Comparison of ENCODE assay signal across 19 mouse cellular contexts in the genomic region with DNA sequence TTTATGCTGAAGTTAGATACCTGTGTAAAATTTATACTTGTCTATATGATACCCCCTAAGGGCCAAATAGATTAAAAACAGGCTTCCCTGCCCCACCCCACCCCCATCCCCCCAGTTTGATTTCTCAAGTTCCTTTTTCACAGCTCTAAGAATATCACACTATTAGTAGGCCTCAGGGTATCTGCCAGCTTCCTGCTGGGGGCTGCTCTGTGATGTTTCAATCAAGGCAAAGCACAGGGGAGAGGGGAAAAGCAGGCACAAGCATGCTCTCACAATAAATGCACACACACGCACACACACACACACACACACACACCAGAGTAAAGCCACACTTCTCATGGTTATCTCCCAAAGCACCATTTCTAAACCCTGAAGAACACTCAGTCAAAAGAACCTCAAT. TPM values are rescaled to one million over a fixed set of nuclear protein-coding genes. Genes with fewer than 3 reads are reported as not detected.
DNase-seq lines count a peak whose midpoint lies in the region; ATAC-seq and TF ChIP-seq lines count a peak whose summit lies in the region.
"Had no signal": no experiment of that assay in that cellular context is flagged by ENCODE, and none has a peak within 500 bp of the region (broad histone marks: within the 10 kb centered on the region; RNA-seq: fewer than 3 reads in every experiment).

No protein-coding gene starts in this region.

- H3K27me3 ChIP-seq in forebrain, embryonic 14.5 days (replicated peaks; ENCODE audit: control insufficient read depth, insufficient read depth, low read length), result no peaks in the 10 kb centered on the region
- no peaks in the 10 kb centered on the region for H3K27me3 ChIP-seq in forebrain, postnatal 0 days (ENCODE audit: insufficient read depth, low read length)
- no peaks in the 10 kb centered on the region for H3K27me3 ChIP-seq in embryonic facial prominence, embryonic 11.5 days (ENCODE audit: control insufficient read depth, insufficient read depth, low read length)
- H3K27me3 ChIP-seq in neural tube, embryonic 15.5 days (replicated peaks), result no peaks in the 10 kb centered on the region
- no peaks in the 10 kb centered on the region for H3K27me3 ChIP-seq in stomach, postnatal 0 days (ENCODE audit: control insufficient read depth, insufficient read depth, low read length)
- H3K27me3 ChIP-seq: heart, embryonic 15.5 days; hindbrain, embryonic 15.5 days had no signal

- no peak overlapping the region for H3K27ac ChIP-seq in forebrain, embryonic 14.5 days (ENCODE audit: low read depth, low read length)
- H3K27ac ChIP-seq in forebrain, postnatal 0 days (ENCODE audit: low read depth, low read length), result no peak overlapping the region
- H3K27ac ChIP-seq in embryonic facial prominence, embryonic 11.5 days (replicated peaks; ENCODE audit: low read depth, low read length), result no peak overlapping the region
- H3K27ac ChIP-seq in neural tube, embryonic 15.5 days (replicated peaks), result no peak overlapping the region
- H3K27ac ChIP-seq in stomach, postnatal 0 days (replicated peaks), result no peak overlapping the region
- H3K27ac ChIP-seq: heart, adult 2 months; heart, embryonic 15.5 days; hindbrain, embryonic 15.5 days had no signal

- H3K36me3 ChIP-seq in forebrain, embryonic 14.5 days (ENCODE audit: control insufficient read depth, insufficient read depth, low read length), result no peaks in the 10 kb centered on the region
- no peaks in the 10 kb centered on the region for H3K36me3 ChIP-seq in forebrain, postnatal 0 days (ENCODE audit: insufficient read depth)
- no peaks in the 10 kb centered on the region for H3K36me3 ChIP-seq in embryonic facial prominence, embryonic 11.5 days (replicated peaks; ENCODE audit: control insufficient read depth, insufficient read depth, low read depth, low read length)
- no peaks in the 10 kb centered on the region for H3K36me3 ChIP-seq in neural tube, embryonic 15.5 days
- no peaks in the 10 kb centered on the region for H3K36me3 ChIP-seq in stomach, postnatal 0 days (ENCODE audit: control insufficient read depth, insufficient read depth, low read length)
- H3K36me3 ChIP-seq: heart, embryonic 15.5 days; hindbrain, embryonic 15.5 days had no signal

- no peak; the same call in 1 of the 2 replicates for ATAC-seq in forebrain, embryonic 14.5 days
- ATAC-seq in forebrain, postnatal 0 days, result no peak
- no peak for ATAC-seq in embryonic facial prominence, embryonic 11.5 days (replicated peaks; ENCODE audit: insufficient number of reproducible peaks, low FRiP score, low TSS enrichment, low read depth)
- 0 out of 2 replicates have a peak, but pooled peaks have one; percentile 34 for ATAC-seq in megakaryocyte progenitor cell, adult 5-6 weeks (replicated peaks; ENCODE audit: poor library complexity)
- ATAC-seq in neural tube, embryonic 15.5 days (ENCODE audit: low FRiP score), result no peak
- ATAC-seq in stomach, postnatal 0 days (ENCODE audit: low FRiP score, low TSS enrichment), result no peak

- TF ChIP-seq CTCF in forebrain, postnatal 0 days (IDR thresholded peaks at IDR 0.05; ENCODE audit: low read depth), result no peak
- no peak for TF ChIP-seq CTCF in stomach, postnatal 0 days (IDR thresholded peaks at IDR 0.05; ENCODE audit: low read depth)

- peak; percentile 11 for DNase-seq in forebrain, embryonic 14.5 days (ENCODE audit: low spot score)
- DNase-seq in forebrain, postnatal 0 days, result no peak
- peak; percentile 37 for DNase-seq in A20 (ENCODE audit: low read depth, low spot score)
- peak; percentile 43 for DNase-seq in embryonic facial prominence, embryonic 11.5 days (ENCODE audit: low spot score)
- no peak for DNase-seq in stomach, postnatal 0 days (ENCODE audit: low spot score)
- no peak for DNase-seq in lung, postnatal 36 days
- DNase-seq: heart, adult 2 months; kidney, adult 2 months; kidney, postnatal 14 days; layer of hippocampus, adult 9-11 months; lung, adult 2 months; lung, postnatal 4 days; right cerebral cortex, postnatal 25 days; thymus, postnatal 25 days had no signal

- no peaks in the 10 kb centered on the region for H3K4me1 ChIP-seq in forebrain, embryonic 14.5 days (ENCODE audit: control insufficient read depth, insufficient read depth, low read length)
- H3K4me1 ChIP-seq in forebrain, postnatal 0 days (ENCODE audit: insufficient read depth), result peaks cover 4% of the 10 kb centered on the region; the same call in 1 of the 2 replicates
- no peaks in the 10 kb centered on the region for H3K4me1 ChIP-seq in embryonic facial prominence, embryonic 11.5 days (ENCODE audit: control insufficient read depth, insufficient read depth, low read length)
- no peaks in the 10 kb centered on the region for H3K4me1 ChIP-seq in neural tube, embryonic 15.5 days
- no peaks in the 10 kb centered on the region for H3K4me1 ChIP-seq in stomach, postnatal 0 days (replicated peaks; ENCODE audit: control insufficient read depth, insufficient read depth)
- H3K4me1 ChIP-seq: heart, embryonic 15.5 days; hindbrain, embryonic 15.5 days had no signal

- 65% methylated on average over 1 of the region's 1 CpGs for WGBS in forebrain, embryonic 14.5 days
- 48% methylated on average over 1 of the region's 1 CpGs for WGBS in forebrain, postnatal 0 days
- WGBS in embryonic facial prominence, embryonic 11.5 days, result 33% methylated on average over 1 of the region's 1 CpGs
- WGBS in neural tube, embryonic 15.5 days, result 60% methylated on average over 1 of the region's 1 CpGs
- 74% methylated on average over 1 of the region's 1 CpGs for WGBS in stomach, postnatal 0 days

- H3K9ac ChIP-seq in forebrain, embryonic 14.5 days (ENCODE audit: low read length), result no peak overlapping the region
- H3K9ac ChIP-seq in forebrain, postnatal 0 days, result no peak overlapping the region
- no peak overlapping the region for H3K9ac ChIP-seq in embryonic facial prominence, embryonic 11.5 days (replicated peaks; ENCODE audit: low read length)
- no peak overlapping the region for H3K9ac ChIP-seq in neural tube, embryonic 15.5 days (replicated peaks)
- H3K9ac ChIP-seq in stomach, postnatal 0 days (ENCODE audit: low read length), result no peak overlapping the region
- H3K9ac ChIP-seq: heart, embryonic 15.5 days; hindbrain, embryonic 15.5 days had no signal

- no peak for TF ChIP-seq EP300 in stomach, postnatal 0 days (optimal IDR thresholded peaks at IDR 0.05)

- H3K4me3 ChIP-seq in forebrain, embryonic 14.5 days (ENCODE audit: low read depth, low read length), result no peak overlapping the region
- no peak overlapping the region for H3K4me3 ChIP-seq in forebrain, postnatal 0 days (ENCODE audit: low read depth, low read length)
- no peak overlapping the region for H3K4me3 ChIP-seq in embryonic facial prominence, embryonic 11.5 days (ENCODE audit: low read depth, low read length)
- H3K4me3 ChIP-seq in neural tube, embryonic 15.5 days (replicated peaks), result no peak overlapping the region
- no peak overlapping the region for H3K4me3 ChIP-seq in stomach, postnatal 0 days (ENCODE audit: low read depth, low read length)
- H3K4me3 ChIP-seq: heart, adult 2 months; heart, embryonic 15.5 days; hindbrain, embryonic 15.5 days had no signal

- H3K9me3 ChIP-seq in forebrain, embryonic 14.5 days (replicated peaks; ENCODE audit: control insufficient read depth, low read length), result no peaks in the 10 kb centered on the region
- H3K9me3 ChIP-seq in forebrain, postnatal 0 days (ENCODE audit: low read length), result no peaks in the 10 kb centered on the region
- H3K9me3 ChIP-seq in embryonic facial prominence, embryonic 11.5 days (replicated peaks; ENCODE audit: control insufficient read depth, low read length), result no peaks in the 10 kb centered on the region
- no peaks in the 10 kb centered on the region for H3K9me3 ChIP-seq in neural tube, embryonic 15.5 days (replicated peaks)
- no peaks in the 10 kb centered on the region for H3K9me3 ChIP-seq in stomach, postnatal 0 days (ENCODE audit: control insufficient read depth, low read length)
- H3K9me3 ChIP-seq: heart, embryonic 15.5 days; hindbrain, embryonic 15.5 days had no signal

- no peak overlapping the region for H3K4me2 ChIP-seq in forebrain, embryonic 14.5 days (ENCODE audit: low read length)
- no peak overlapping the region for H3K4me2 ChIP-seq in forebrain, postnatal 0 days (ENCODE audit: low read depth)
- no peak overlapping the region for H3K4me2 ChIP-seq in embryonic facial prominence, embryonic 11.5 days (ENCODE audit: low read depth, low read length)
- no peak overlapping the region for H3K4me2 ChIP-seq in neural tube, embryonic 15.5 days
- no peak overlapping the region for H3K4me2 ChIP-seq in stomach, postnatal 0 days (replicated peaks; ENCODE audit: low read depth)
- H3K4me2 ChIP-seq: heart, embryonic 15.5 days; liver, embryonic 11.5 days had no signal

RNA-seq across cellular contexts. Expression of a gene that starts 43.0 kb away (rescaled TPM):
- polyA plus RNA-seq in forebrain, embryonic 14.5 days (2014; fragmentation: Nextera tagmentation; extraction: Ambion mirVana), result 0.89 and 1.1 TPM in 2 replicates
- 3.2 and 4.9 TPM in 2 replicates for total RNA-seq in forebrain, postnatal 0 days (2014; rRNA removed)
- 1.1 and 1.7 TPM in 2 replicates for polyA plus RNA-seq in forebrain, postnatal 0 days (2015; fragmentation: Nextera tagmentation; extraction: Ambion mirVana)
- polyA plus RNA-seq in embryonic facial prominence, embryonic 11.5 days (2014; fragmentation: Nextera tagmentation; extraction: Ambion mirVana), result 8.9 and 9.9 TPM in 2 replicates
- total RNA-seq in megakaryocyte progenitor cell, adult 5-6 weeks (2015), result 251 and 266 TPM in 2 replicates
- 190 and 197 TPM in 2 replicates for total RNA-seq in megakaryocyte progenitor cell, adult 5-6 weeks (2017)
- 0.60 and 3.1 TPM in 2 replicates for polyA plus RNA-seq in neural tube, embryonic 15.5 days (2015; fragmentation: Nextera tagmentation; extraction: Ambion mirVana)
- 3.5 and 4.5 TPM in 2 replicates for polyA plus RNA-seq in stomach, postnatal 0 days (2015; fragmentation: Nextera tagmentation; extraction: Ambion mirVana)

Comparison
In these comparisons a context has a peak if more than half of its experiments do, and no peak if none do; other contexts are left out.
1. DNase-seq: peak in forebrain, embryonic 14.5 days (single experiment), A20 (single experiment) and embryonic facial prominence, embryonic 11.5 days (single experiment); none in forebrain, postnatal 0 days (single experiment), stomach, postnatal 0 days (single experiment) and lung, postnatal 36 days (single experiment).